Mouse (Mus musculus): ENCODE data around the gene Intu. TPM values are rescaled to one million over a fixed set of nuclear protein-coding genes. Genes with fewer than 3 reads are reported as not detected.

Gene Intu
- polyA plus RNA-seq, 1 experiment from 2014 or later, result 3.4 TPM

GRCm38 (mm10) chr3:40686836-40687235 lies 155.8 kb downstream of the Intu start:
- no peak overlapping the region for H3K4me3 ChIP-seq (ENCODE audit: low read length)
- 55% methylated on average over 9 of the region's 9 CpGs for WGBS
- no peak for ATAC-seq (ENCODE audit: low read depth)
- no peaks in the 10 kb centered on the region for H3K9me3 ChIP-seq (ENCODE audit: control insufficient read depth, low read length)
- H3K4me1 ChIP-seq (replicated peaks; ENCODE audit: control insufficient read depth, insufficient read depth, low read length), result no peaks in the 10 kb centered on the region
- no peak overlapping the region for H3K4me2 ChIP-seq (ENCODE audit: low read depth, low read length)
- H3K36me3 ChIP-seq (ENCODE audit: control insufficient read depth, insufficient read depth, low read length), result no peaks in the 10 kb centered on the region
- no peak overlapping the region for H3K9ac ChIP-seq (ENCODE audit: low read length)
- no peaks in the 10 kb centered on the region for H3K27me3 ChIP-seq (ENCODE audit: control insufficient read depth, insufficient read depth, low read depth, low read length)
- no peak overlapping the region for H3K27ac ChIP-seq (ENCODE audit: low read length)

- Histone ChIP-seq H3K4me2 (ENCODE audit: low read depth, low read length) (no peak overlapping the region), H3K36me3 (ENCODE audit: control insufficient read depth, insufficient read depth, low read length) (no peaks in the 10 kb centered on the region), H3K27me3 (ENCODE audit: control insufficient read depth, insufficient read depth, low read depth, low read length) (no peaks in the 10 kb centered on the region), H3K4me1 (replicated peaks; ENCODE audit: control insufficient read depth, insufficient read depth, low read length) (no peaks in the 10 kb centered on the region), H3K27ac (ENCODE audit: low read length) (no peak overlapping the region), H3K9me3 (ENCODE audit: control insufficient read depth, low read length) (no peaks in the 10 kb centered on the region), H3K9ac (ENCODE audit: low read length) (no peak overlapping the region), H3K4me3 (ENCODE audit: low read length) (no peak overlapping the region)
- WGBS, result 76% methylated on average over 3 of the region's 3 CpGs
- no peak for ATAC-seq (ENCODE audit: low read depth)
Observed at GRCm38 (mm10) chr3:40687588-40687987, 156.5 kb downstream of the Intu start.

- Histone ChIP-seq H3K27ac (ENCODE audit: low read length) (no peak overlapping the region), H3K9ac (ENCODE audit: low read length) (no peak overlapping the region), H3K36me3 (ENCODE audit: control insufficient read depth, insufficient read depth, low read length) (no peaks in the 10 kb centered on the region), H3K4me3 (ENCODE audit: low read length) (no peak overlapping the region), H3K27me3 (ENCODE audit: control insufficient read depth, insufficient read depth, low read depth, low read length) (no peaks in the 10 kb centered on the region), H3K4me2 (ENCODE audit: low read depth, low read length) (no peak overlapping the region), H3K4me1 (replicated peaks; ENCODE audit: control insufficient read depth, insufficient read depth, low read length) (no peaks in the 10 kb centered on the region), H3K9me3 (ENCODE audit: control insufficient read depth, low read length) (no peaks in the 10 kb centered on the region)
- no peak for ATAC-seq (ENCODE audit: low read depth)
- 70% methylated on average over 6 of the region's 6 CpGs for WGBS
Observed at GRCm38 (mm10) chr3:40691566-40691965, 160.5 kb downstream of the Intu start.

- no peaks in the 10 kb centered on the region for H3K9me3 ChIP-seq (ENCODE audit: control insufficient read depth, low read length)
- 65% methylated on average over 10 of the region's 10 CpGs for WGBS
- no peaks in the 10 kb centered on the region for H3K36me3 ChIP-seq (ENCODE audit: control insufficient read depth, insufficient read depth, low read length)
- no peaks in the 10 kb centered on the region for H3K4me1 ChIP-seq (replicated peaks; ENCODE audit: control insufficient read depth, insufficient read depth, low read length)
- H3K4me2 ChIP-seq (ENCODE audit: low read depth, low read length), result no peak overlapping the region
- H3K27me3 ChIP-seq (ENCODE audit: control insufficient read depth, insufficient read depth, low read depth, low read length), result no peaks in the 10 kb centered on the region
- no peak overlapping the region for H3K27ac ChIP-seq (ENCODE audit: low read length)
- H3K9ac ChIP-seq (ENCODE audit: low read length), result no peak overlapping the region
- no peak for ATAC-seq (ENCODE audit: low read depth)
- H3K4me3 ChIP-seq (ENCODE audit: low read length), result no peak overlapping the region
Observed at GRCm38 (mm10) chr3:40693435-40693834, 162.3 kb downstream of the Intu start.

GRCm38 (mm10) chr3:40693960-40694359 lies 162.9 kb downstream of the Intu start:
- Histone ChIP-seq H3K4me2 (ENCODE audit: low read depth, low read length) (no peak overlapping the region), H3K4me1 (replicated peaks; ENCODE audit: control insufficient read depth, insufficient read depth, low read length) (no peaks in the 10 kb centered on the region), H3K9me3 (ENCODE audit: control insufficient read depth, low read length) (no peaks in the 10 kb centered on the region), H3K27ac (ENCODE audit: low read length) (no peak overlapping the region), H3K9ac (ENCODE audit: low read length) (no peak overlapping the region), H3K36me3 (ENCODE audit: control insufficient read depth, insufficient read depth, low read length) (no peaks in the 10 kb centered on the region), H3K4me3 (ENCODE audit: low read length) (no peak overlapping the region), H3K27me3 (ENCODE audit: control insufficient read depth, insufficient read depth, low read depth, low read length) (no peaks in the 10 kb centered on the region)
- WGBS, result 73% methylated on average over 7 of the region's 7 CpGs
- no peak for ATAC-seq (ENCODE audit: low read depth)

GRCm38 (mm10) chr3:40694438-40694837 lies 163.4 kb downstream of the Intu start:
- no peak overlapping the region for H3K9ac ChIP-seq (ENCODE audit: low read length)
- no peaks in the 10 kb centered on the region for H3K9me3 ChIP-seq (ENCODE audit: control insufficient read depth, low read length)
- H3K36me3 ChIP-seq (ENCODE audit: control insufficient read depth, insufficient read depth, low read length), result no peaks in the 10 kb centered on the region
- H3K4me1 ChIP-seq (replicated peaks; ENCODE audit: control insufficient read depth, insufficient read depth, low read length), result no peaks in the 10 kb centered on the region
- peak; percentile 61; the same call in 1 of the 2 replicates for ATAC-seq (ENCODE audit: low read depth)
- H3K4me2 ChIP-seq (ENCODE audit: low read depth, low read length), result no peak overlapping the region
- no peak overlapping the region for H3K4me3 ChIP-seq (ENCODE audit: low read length)
- H3K27me3 ChIP-seq (ENCODE audit: control insufficient read depth, insufficient read depth, low read depth, low read length), result no peaks in the 10 kb centered on the region
- 32% methylated on average over 2 of the region's 2 CpGs for WGBS
- H3K27ac ChIP-seq (ENCODE audit: low read length), result no peak overlapping the region

GRCm38 (mm10) chr3:40695162-40695561 lies 164.1 kb downstream of the Intu start:
- ATAC-seq (ENCODE audit: low read depth), result no peak
- WGBS, result 90% methylated on average over 2 of the region's 2 CpGs
- H3K4me2 ChIP-seq (ENCODE audit: low read depth, low read length), result no peak overlapping the region
- no peaks in the 10 kb centered on the region for H3K36me3 ChIP-seq (ENCODE audit: control insufficient read depth, insufficient read depth, low read length)
- H3K27me3 ChIP-seq (ENCODE audit: control insufficient read depth, insufficient read depth, low read depth, low read length), result no peaks in the 10 kb centered on the region
- H3K9me3 ChIP-seq (ENCODE audit: control insufficient read depth, low read length), result no peaks in the 10 kb centered on the region
- H3K9ac ChIP-seq (ENCODE audit: low read length), result no peak overlapping the region
- H3K4me1 ChIP-seq (replicated peaks; ENCODE audit: control insufficient read depth, insufficient read depth, low read length), result no peaks in the 10 kb centered on the region
- no peak overlapping the region for H3K4me3 ChIP-seq (ENCODE audit: low read length)
- no peak overlapping the region for H3K27ac ChIP-seq (ENCODE audit: low read length)

- Histone ChIP-seq H3K9me3 (ENCODE audit: control insufficient read depth, low read length) (no peaks in the 10 kb centered on the region), H3K36me3 (ENCODE audit: control insufficient read depth, insufficient read depth, low read length) (no peaks in the 10 kb centered on the region)
- 59% methylated on average over 3 of the region's 3 CpGs for WGBS
Observed at GRCm38 (mm10) chr3:40698834-40699233, 167.7 kb downstream of the Intu start.

GRCm38 (mm10) chr3:40704816-40705430 lies 173.8 kb downstream of the Intu start:
- Histone ChIP-seq H3K9me3 (ENCODE audit: control insufficient read depth, low read length) (no peaks in the 10 kb centered on the region), H3K9ac (ENCODE audit: low read length) (no peak overlapping the region), H3K4me2 (ENCODE audit: low read depth, low read length) (no peak overlapping the region), H3K4me3 (ENCODE audit: low read length) (no peak overlapping the region), H3K27me3 (ENCODE audit: control insufficient read depth, insufficient read depth, low read depth, low read length) (no peaks in the 10 kb centered on the region), H3K36me3 (ENCODE audit: control insufficient read depth, insufficient read depth, low read length) (no peaks in the 10 kb centered on the region), H3K27ac (ENCODE audit: low read length) (no peak overlapping the region), H3K4me1 (replicated peaks; ENCODE audit: control insufficient read depth, insufficient read depth, low read length) (0 out of 2 replicates have a peak, but pooled peaks cover 2% of the 10 kb centered on the region)
- WGBS, result 44% methylated on average over 5 of the region's 5 CpGs
- peak; percentile 62 for ATAC-seq (ENCODE audit: low read depth)

More at GRCm38 (mm10) chr3:40698834-40699233, 167.7 kb downstream of the Intu start:
- Histone ChIP-seq H3K27me3 (ENCODE audit: control insufficient read depth, insufficient read depth, low read depth, low read length) (no peaks in the 10 kb centered on the region), H3K4me2 (ENCODE audit: low read depth, low read length) (no peak overlapping the region), H3K4me1 (replicated peaks; ENCODE audit: control insufficient read depth, insufficient read depth, low read length) (no peaks in the 10 kb centered on the region), H3K9ac (ENCODE audit: low read length) (no peak overlapping the region), H3K27ac (ENCODE audit: low read length) (no peak overlapping the region), H3K4me3 (ENCODE audit: low read length) (no peak overlapping the region)
- ATAC-seq (ENCODE audit: low read depth), result no peak

GRCm38 (mm10) chr3:40708655-40709054 lies 177.6 kb downstream of the Intu start, which contains the start of gene Slc25a31:
TSS of gene Slc25a31 (plus strand) at chr3:40708855.
- Histone ChIP-seq H3K4me3 (ENCODE audit: low read length) (no peak within 1 kb of the TSS), H3K36me3 (ENCODE audit: control insufficient read depth, insufficient read depth, low read length) (no peaks in the 10 kb centered on the region), H3K4me2 (ENCODE audit: low read depth, low read length) (no peak within 1 kb of the TSS), H3K9me3 (ENCODE audit: control insufficient read depth, low read length) (no peaks in the 10 kb centered on the region), H3K27ac (ENCODE audit: low read length) (no peak within 1 kb of the TSS), H3K27me3 (ENCODE audit: control insufficient read depth, insufficient read depth, low read depth, low read length) (no peaks in the 10 kb centered on the region), H3K4me1 (replicated peaks; ENCODE audit: control insufficient read depth, insufficient read depth, low read length) (0 out of 2 replicates have a peak, but pooled peaks cover 2% of the 10 kb centered on the region), H3K9ac (ENCODE audit: low read length) (no peak within 1 kb of the TSS)
- WGBS, result 87% methylated on average over 30 of the region's 30 CpGs
- ATAC-seq (ENCODE audit: low read depth), result no peak
